Mouse (Mus musculus) ES-E14 (cell line): ENCODE results near the gene Vmo1. TPM values are rescaled to one million over a fixed set of nuclear protein-coding genes. Genes with fewer than 3 reads are reported as not detected.

Experiments used
- DNase-seq: peaks from one replicate; pipeline ENCODE4 v3.0.0-alpha.2; 2013; ENCODE audit warnings: low read depth, low spot score
- H3K27ac ChIP-seq: 2 replicates; pipeline ENCODE4 v1.5.1; 2012; ENCODE audit warnings: low read depth, mild to moderate bottlenecking, low read length, moderate library complexity, mixed read lengths; ENCODE audit not compliant: poor library complexity, insufficient read depth, severe bottlenecking
- H3K36me3 ChIP-seq: 2 replicates; pipeline ENCODE4 v1.6.1; 2012; ENCODE audit warnings: mild to moderate bottlenecking, low read length, moderate library complexity, mixed read lengths; ENCODE audit not compliant: control insufficient read depth, poor library complexity, insufficient read depth, severe bottlenecking
- H3K4me1 ChIP-seq, 2 experiments: fragments of 150-350 bp in 1 of 2; sonication (generic) in 1 of 2; 2 replicates each; pipeline ENCODE4 v1.6.1; 2012; ENCODE audit warnings: low read length in 2 of 2, mild to moderate bottlenecking in 1 of 2, mixed read lengths in 1 of 2; ENCODE audit not compliant: control insufficient read depth in 2 of 2, insufficient read depth in 2 of 2, poor library complexity in 1 of 2
- H3K4me3 ChIP-seq, 2 experiments: fragments of 150-350 bp in 1 of 2; sonication (generic) in 1 of 2; 2 replicates each; pipeline ENCODE4 v1.5.1; 2012; ENCODE audit warnings: low read length in 2 of 2, low read depth in 1 of 2, mild to moderate bottlenecking in 1 of 2, mixed read lengths in 1 of 2; ENCODE audit not compliant: insufficient read depth in 1 of 2, poor library complexity in 1 of 2, severe bottlenecking in 1 of 2
- H3K9ac ChIP-seq: 2 replicates; pipeline ENCODE4 v1.6.1; 2012; ENCODE audit warnings: low read depth, mild to moderate bottlenecking, low read length, mixed read lengths; ENCODE audit not compliant: poor library complexity, insufficient read depth, severe bottlenecking
- H3K9me3 ChIP-seq: fragments of 150-350 bp; sonication (generic); 2 replicates; pipeline ENCODE4 v1.6.1; 2012; ENCODE audit warnings: low read depth, mild to moderate bottlenecking, low read length; ENCODE audit not compliant: control insufficient read depth, insufficient read depth
- CHD2 ChIP-seq: IDR thresholded peaks from 2 replicates; pipeline ENCODE4 v1.6.1; 2014; ENCODE audit warnings: mild to moderate bottlenecking, low read depth, low read length, inconsistent platforms
- HCFC1 ChIP-seq: IDR thresholded peaks from 2 replicates; pipeline ENCODE4 v1.6.1; 2012; ENCODE audit warnings: low read length, inconsistent platforms, borderline replicate concordance; ENCODE audit not compliant: insufficient read depth
- MAFK ChIP-seq: IDR thresholded peaks from 2 replicates; pipeline ENCODE4 v1.6.1; 2014; ENCODE audit warnings: mild to moderate bottlenecking, low read depth, low read length, inconsistent platforms; ENCODE audit not compliant: insufficient read depth
- ZC3H11A ChIP-seq: IDR thresholded peaks from 2 replicates; pipeline ENCODE4 v1.6.1; 2012; ENCODE audit warnings: low read depth, mild to moderate bottlenecking, inconsistent platforms, low read length, borderline replicate concordance
- ZNF384 ChIP-seq: IDR thresholded peaks from 2 replicates; pipeline ENCODE4 v1.6.1; 2012; ENCODE audit warnings: low read depth, low read length, inconsistent platforms
- in situ Hi-C, 2 experiments: fragments of 600-800 bp; cut with MboI; formaldehyde crosslinking; loops; one replicate each; pipeline ENCODE4 v1.15.1; 2025; ENCODE audit warnings: low sequenced_read_pairs in 2 of 2, inconsistent platforms in 1 of 2; ENCODE audit not compliant: unreplicated experiment in 2 of 2
- total RNA-seq: library from RNA; depleted of rRNA; stranded (reverse); fragments of 300-350 nt; gene quantifications from 2 replicates; pipeline ENCODE4 v1.2.3, GENCODE M21; 2012

The Vmo1 gene
- total RNA-seq, 1 experiment, result not detected

DNA sequence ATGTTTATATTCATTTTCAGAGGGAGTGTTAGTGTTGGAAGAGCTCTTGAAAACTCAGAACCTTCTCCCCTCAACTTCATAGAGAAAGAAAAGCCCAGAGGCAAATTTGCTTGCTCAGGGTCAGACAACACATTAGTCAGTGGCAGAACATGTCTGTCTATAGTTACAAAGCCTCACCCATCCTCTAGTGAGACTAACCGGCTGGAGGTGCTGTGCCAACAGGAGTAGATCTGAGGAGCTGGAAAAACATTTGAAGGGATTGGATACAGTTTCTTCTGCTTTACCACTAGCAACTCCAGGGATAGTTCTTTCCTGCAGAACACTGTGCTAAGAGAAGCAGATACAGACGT, 47.5 kb upstream of the Vmo1 start:
- H3K9me3 ChIP-seq, result no peaks in the 10 kb centered on the region
- H3K9ac ChIP-seq, result peak overlapping the region; percentile 80
- no peak overlapping the region for H3K27ac ChIP-seq
- H3K36me3 ChIP-seq, result no peaks in the 10 kb centered on the region
- in situ Hi-C loops, result no loop called here
- no peak for DNase-seq
- peak overlapping the region; percentile 79 to 85 for H3K4me3 ChIP-seq
- H3K4me1 ChIP-seq, result no peaks in the 10 kb centered on the region; a peak in 1 of 4 replicates
- TF ChIP-seq CHD2, result no peak
- TF ChIP-seq ZNF384, result no peak
- TF ChIP-seq ZC3H11A, result no peak
- TF ChIP-seq MAFK, result no peak
- TF ChIP-seq HCFC1, result no peak

DNA sequence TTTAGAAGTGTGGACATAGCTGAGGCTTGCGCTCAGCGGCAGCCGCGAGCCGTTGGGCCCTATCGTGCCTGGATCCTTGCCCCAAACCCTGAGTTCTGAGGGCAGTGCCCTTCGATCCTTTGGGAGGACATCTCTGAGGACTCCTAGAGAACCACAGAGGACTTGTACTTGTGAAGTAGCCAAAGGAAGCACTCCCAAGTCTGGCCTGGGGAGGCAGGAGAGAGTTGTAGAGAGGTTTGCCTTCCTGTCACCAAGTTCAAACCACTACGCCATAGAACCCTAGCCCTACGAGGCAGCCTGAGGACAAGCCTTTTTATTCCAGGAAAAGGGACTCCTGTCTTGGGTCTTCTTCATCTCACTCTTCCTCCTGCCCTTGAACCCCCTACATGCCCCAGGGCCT, 43.1 kb upstream of the Vmo1 start:
- TF ChIP-seq ZC3H11A (no peak), HCFC1 (no peak), MAFK (no peak), ZNF384 (no peak), CHD2 (no peak)
- in situ Hi-C loops, result no loop called here
- no peak overlapping the region for H3K9ac ChIP-seq
- H3K4me3 ChIP-seq, result no peak overlapping the region
- peaks cover 0 to 6% of the 10 kb centered on the region in 2 experiments; a peak in 2 of 4 replicates for H3K4me1 ChIP-seq
- DNase-seq, result no peak
- no peaks in the 10 kb centered on the region for H3K9me3 ChIP-seq
- H3K36me3 ChIP-seq, result no peaks in the 10 kb centered on the region
- H3K27ac ChIP-seq, result no peak overlapping the region; the same call in 1 of the 2 replicates

DNA sequence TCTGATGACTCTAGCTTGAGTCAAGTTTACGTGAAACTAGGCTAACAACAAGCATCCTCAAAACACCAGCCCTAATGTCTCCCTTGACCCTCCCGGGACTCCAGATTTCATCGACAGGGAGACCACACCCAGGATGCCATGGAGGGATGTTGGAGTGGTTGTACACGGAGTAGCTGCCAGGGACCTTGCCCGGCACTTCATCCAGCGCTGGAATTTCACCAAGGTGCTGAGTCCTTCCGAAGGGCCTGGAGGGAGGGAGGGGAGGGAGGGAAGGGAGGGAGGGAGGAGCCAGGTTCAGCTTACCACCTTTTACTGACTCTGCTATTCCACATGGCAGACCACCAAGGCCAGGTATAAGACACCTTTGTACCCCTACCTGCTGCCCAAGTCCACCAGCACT, 39.5 kb upstream of the Vmo1 start:
- Histone ChIP-seq H3K4me1 (peaks cover 0 to 6% of the 10 kb centered on the region in 2 experiments; a peak in 2 of 4 replicates), H3K4me3 (no peak overlapping the region), H3K27ac (no peak overlapping the region), H3K9me3 (no peaks in the 10 kb centered on the region), H3K36me3 (no peaks in the 10 kb centered on the region), H3K9ac (no peak overlapping the region)
- TF ChIP-seq ZNF384 (no peak), CHD2 (no peak), HCFC1 (no peak), MAFK (no peak), ZC3H11A (no peak)
- in situ Hi-C loops, result no loop called here
- no peak for DNase-seq

DNA sequence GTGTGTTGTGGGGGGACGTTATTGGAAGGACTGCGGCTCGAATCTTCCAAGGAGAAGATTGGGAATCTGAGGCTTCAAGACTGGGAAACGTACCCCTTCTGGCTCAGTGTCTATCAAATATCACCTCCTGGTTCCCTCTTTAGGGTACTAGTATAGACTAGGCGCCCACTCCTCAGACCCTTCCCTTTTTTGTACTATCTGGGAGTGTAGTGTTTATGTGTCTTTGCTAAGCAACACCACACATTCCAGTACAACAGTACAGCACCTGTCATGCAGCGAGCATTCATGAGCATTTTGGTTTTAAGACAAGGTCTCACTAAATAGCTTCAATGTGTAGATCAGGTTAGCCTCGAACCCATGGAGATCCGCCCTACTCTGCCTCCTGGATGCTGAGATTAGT, 37.1 kb upstream of the Vmo1 start:
- in situ Hi-C loops, result no loop called here
- no peak for TF ChIP-seq ZNF384
- TF ChIP-seq CHD2, result no peak
- TF ChIP-seq ZC3H11A, result no peak
- TF ChIP-seq MAFK, result no peak
- no peak for TF ChIP-seq HCFC1
- Histone ChIP-seq H3K36me3 (no peaks in the 10 kb centered on the region), H3K9ac (no peak overlapping the region), H3K27ac (no peak overlapping the region), H3K4me3 (no peak overlapping the region), H3K9me3 (no peaks in the 10 kb centered on the region), H3K4me1 (peaks cover under 1 to 6% of the 10 kb centered on the region in 2 experiments; a peak in 2 of 4 replicates)
- no peak for DNase-seq

DNA sequence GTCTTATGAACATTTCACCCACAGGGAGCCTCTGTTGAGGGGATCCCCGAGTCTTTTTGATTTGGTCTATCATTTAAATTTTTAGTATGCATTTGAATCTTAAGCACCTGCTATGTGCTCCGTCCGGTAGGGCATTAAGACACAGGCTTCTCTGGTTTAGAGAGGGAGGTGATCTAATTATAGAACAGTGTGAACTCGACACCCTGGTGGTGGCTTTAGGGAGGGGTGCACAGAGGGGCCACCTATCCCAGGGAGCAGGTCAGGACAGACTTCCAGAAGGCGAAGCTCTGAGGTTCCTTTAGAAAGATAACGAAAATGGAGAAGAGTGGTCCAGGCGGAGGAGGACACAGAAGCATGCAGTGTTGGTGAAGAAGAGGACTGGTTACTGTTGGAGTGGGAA, 30.1 kb upstream of the Vmo1 start:
- Histone ChIP-seq H3K4me1 (0 out of 4 replicates have a peak, but pooled peaks cover 0 to 1% of the 10 kb centered on the region in 2 experiments), H3K36me3 (no peaks in the 10 kb centered on the region), H3K9ac (no peak overlapping the region), H3K4me3 (no peak overlapping the region), H3K27ac (no peak overlapping the region), H3K9me3 (no peaks in the 10 kb centered on the region)
- DNase-seq, result no peak
- TF ChIP-seq ZNF384 (no peak), ZC3H11A (no peak), MAFK (no peak), HCFC1 (no peak), CHD2 (no peak)
- in situ Hi-C loops, result no loop called here
